Mouse (Mus musculus) kidney, adult 2 months (tissue): ENCODE measurements around the gene Tnni2. TPM values are rescaled to one million over a fixed set of nuclear protein-coding genes. Genes with fewer than 3 reads are reported as not detected.
A peak's percentile ranks its signal among the peaks of the same experiment; 100 is the strongest.

Source experiments
- DNase-seq: peaks from one replicate; pipeline ENCODE4 v3.0.0; 2021
- H3K27ac ChIP-seq: fragments of 200-500 bp; 2 replicates; pipeline ENCODE4 v1.5.1; 2012; ENCODE audit warnings: low read depth, low read length, control low read depth, inconsistent platforms; ENCODE audit not compliant: insufficient read depth
- H3K27me3 ChIP-seq: fragments of 200-500 bp; replicated peaks from 2 replicates; pipeline ENCODE4 v1.6.1; 2012; ENCODE audit warnings: mild to moderate bottlenecking, moderate library complexity, low read length, inconsistent platforms; ENCODE audit not compliant: control insufficient read depth, insufficient read depth
- H3K36me3 ChIP-seq: fragments of 200-500 bp; 2 replicates; pipeline ENCODE4 v1.6.1; 2012; ENCODE audit warnings: mild to moderate bottlenecking, moderate library complexity, low read length, inconsistent platforms; ENCODE audit not compliant: control insufficient read depth, insufficient read depth
- H3K4me1 ChIP-seq: fragments of 200-500 bp; 2 replicates; pipeline ENCODE4 v1.6.1; 2011; ENCODE audit warnings: low read length; ENCODE audit not compliant: control insufficient read depth, insufficient read depth
- H3K4me3 ChIP-seq: fragments of 200-500 bp; 2 replicates; pipeline ENCODE4 v1.5.1; 2011; ENCODE audit warnings: mild to moderate bottlenecking, low read depth, low read length, control low read depth; ENCODE audit not compliant: insufficient read depth
- CTCF ChIP-seq: fragments of 200-500 bp; conservative IDR thresholded peaks from 2 replicates; pipeline ENCODE4 v1.5.1; 2011; ENCODE audit warnings: low read depth, mild to moderate bottlenecking, control low read depth, low read length, moderate library complexity, mixed read lengths; ENCODE audit not compliant: insufficient read depth, insufficient read length
- POLR2A ChIP-seq: fragments of 200-500 bp; IDR thresholded peaks from one replicate; pipeline ENCODE4 v1.6.1; 2011; ENCODE audit warnings: low read depth, low read length, control low read depth
- WGBS: fragments of 180-500 bp; shearing (Covaris S2); methylation state at CpG from one replicate; pipeline ENCODE4 v1.1.7; 2018; 5-methylcytosine and 5-hydroxymethylcytosine counted together
- polyA plus RNA-seq: library from polyadenylated mRNA; depleted of rRNA; stranded (reverse); fragments of >200 nt; gene quantifications from 2 replicates; pipeline ENCODE4 v1.2.3, GENCODE M21; 2012

Gene Tnni2
- polyA plus RNA-seq, 1 experiment = 103 TPM

- 97% methylated on average over 2 of the region's 2 CpGs for WGBS
- H3K27ac ChIP-seq = no peak overlapping the region
- no peaks in the 10 kb centered on the region for H3K36me3 ChIP-seq
- H3K4me1 ChIP-seq = no peaks in the 10 kb centered on the region
- TF ChIP-seq CTCF (no peak), POLR2A (no peak)
- H3K4me3 ChIP-seq = no peak overlapping the region
- H3K27me3 ChIP-seq = no peaks in the 10 kb centered on the region
- no peak for DNase-seq
Measured at GRCm38 (mm10) chr7:142459299-142459691, 17.7 kb downstream of the Tnni2 start.

- no peaks in the 10 kb centered on the region for H3K4me1 ChIP-seq
- H3K4me3 ChIP-seq = 0 out of 2 replicates have a peak within 1 kb of the TSS, but pooled peaks have one; percentile 8
- 95% methylated on average over 7 of the region's 7 CpGs for WGBS
- no peaks in the 10 kb centered on the region for H3K27me3 ChIP-seq
- DNase-seq = no peak
- H3K36me3 ChIP-seq = no peaks in the 10 kb centered on the region
- H3K27ac ChIP-seq = no peak within 1 kb of the TSS
- TF ChIP-seq POLR2A = no peak
- no peak for TF ChIP-seq CTCF
Measured at GRCm38 (mm10) chr7:142460636-142461077, 19.0 kb downstream of the Tnni2 start, which contains the start of gene Lsp1. TSS of gene Lsp1 (plus strand) at chr7:142460809.

GRCm38 (mm10) chr7:142461446-142461845 lies 19.8 kb downstream of the Tnni2 start:
- Histone ChIP-seq H3K4me1 (no peaks in the 10 kb centered on the region), H3K27me3 (no peaks in the 10 kb centered on the region), H3K27ac (no peak overlapping the region), H3K4me3 (no peak overlapping the region), H3K36me3 (no peaks in the 10 kb centered on the region)
- DNase-seq = no peak
- 69% methylated on average over 2 of the region's 2 CpGs for WGBS
- TF ChIP-seq POLR2A = no peak
- TF ChIP-seq CTCF = no peak

DNA sequence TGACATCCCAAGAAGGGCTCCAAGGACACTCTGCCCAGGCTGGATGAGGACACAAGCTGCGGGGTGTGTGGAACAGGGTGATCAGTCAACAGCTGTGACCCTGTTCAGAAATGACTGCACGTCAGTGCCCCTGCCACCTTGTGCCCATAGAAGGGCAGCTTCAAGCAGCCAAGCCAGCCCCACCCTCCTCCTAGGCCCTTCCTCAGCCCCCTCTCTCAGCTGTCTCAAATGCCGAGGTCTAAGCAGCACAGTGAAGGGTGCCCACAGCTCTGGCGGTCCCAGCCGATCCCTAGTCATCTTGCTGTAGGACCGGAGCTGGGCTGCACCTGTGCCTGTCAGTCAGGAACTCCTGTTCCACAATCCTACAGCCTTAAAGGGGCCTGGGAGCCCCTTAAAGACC lies 20.6 kb downstream of the Tnni2 start:
- TF ChIP-seq POLR2A = no peak
- no peak for TF ChIP-seq CTCF
- Histone ChIP-seq H3K27ac (no peak overlapping the region), H3K4me1 (no peaks in the 10 kb centered on the region), H3K27me3 (no peaks in the 10 kb centered on the region), H3K36me3 (no peaks in the 10 kb centered on the region), H3K4me3 (no peak overlapping the region)
- no peak for DNase-seq
- 79% methylated on average over 6 of the region's 6 CpGs for WGBS

DNA sequence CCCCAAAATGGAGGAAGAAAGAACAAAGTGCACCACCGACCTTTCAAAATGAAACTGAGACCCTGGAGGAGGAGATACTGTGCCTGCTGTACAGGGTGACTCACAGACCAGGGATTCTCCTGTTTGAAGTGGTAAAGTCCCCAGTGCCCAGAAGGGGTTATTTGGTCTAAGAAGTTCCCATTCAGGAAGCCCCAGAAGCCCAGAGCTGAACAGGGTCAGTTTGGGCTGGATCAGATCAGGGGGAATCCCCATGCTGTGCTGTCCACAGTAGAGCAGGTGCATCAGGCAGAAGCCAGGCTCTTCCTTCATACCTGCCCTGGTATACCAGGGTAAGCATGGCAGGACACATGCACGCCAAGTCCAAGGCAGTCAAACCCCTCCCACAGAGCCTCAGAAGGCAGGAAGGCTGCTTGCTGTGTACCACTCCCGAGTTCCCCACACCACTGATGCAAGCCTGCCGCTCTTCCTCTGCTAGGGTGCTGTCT lies 21.0 kb downstream of the Tnni2 start:
- no peak overlapping the region for H3K4me3 ChIP-seq
- TF ChIP-seq CTCF = no peak
- TF ChIP-seq POLR2A = no peak
- DNase-seq = no peak
- H3K36me3 ChIP-seq = no peaks in the 10 kb centered on the region
- H3K27me3 ChIP-seq = no peaks in the 10 kb centered on the region
- WGBS = 72% methylated on average over 4 of the region's 4 CpGs
- no peaks in the 10 kb centered on the region for H3K4me1 ChIP-seq
- no peak overlapping the region for H3K27ac ChIP-seq

DNA sequence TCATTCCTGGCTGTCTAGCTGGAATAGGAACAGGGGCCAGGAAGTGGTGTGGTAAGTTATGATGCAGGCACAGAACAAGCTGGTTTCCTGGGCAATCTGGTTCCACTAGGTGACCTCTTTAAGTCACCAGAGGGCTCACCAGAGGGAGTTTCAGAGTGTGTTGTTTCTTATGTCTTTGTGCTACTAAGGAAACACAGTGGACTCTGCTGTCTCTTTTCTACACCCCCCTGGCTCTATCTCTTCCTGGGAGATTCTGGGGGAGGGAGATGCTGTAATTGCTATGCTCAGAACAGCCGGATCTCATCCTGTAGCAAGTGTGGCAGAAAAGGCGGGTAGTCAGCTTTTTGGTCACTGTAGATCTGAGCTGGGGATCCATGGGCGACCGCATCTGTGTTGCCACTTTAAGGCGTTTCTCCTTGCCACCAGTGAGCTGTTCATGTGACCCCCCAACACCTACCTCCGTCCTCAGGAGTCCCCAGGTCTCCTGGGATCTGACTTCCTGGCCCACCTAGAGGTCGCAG lies 28.6 kb downstream of the Tnni2 start:
- no peak for DNase-seq
- no peak overlapping the region for H3K27ac ChIP-seq
- no peaks in the 10 kb centered on the region for H3K27me3 ChIP-seq
- TF ChIP-seq CTCF = no peak
- TF ChIP-seq POLR2A = no peak
- no peaks in the 10 kb centered on the region for H3K4me1 ChIP-seq
- WGBS = 57% methylated on average over 7 of the region's 7 CpGs
- H3K4me3 ChIP-seq = no peak overlapping the region
- H3K36me3 ChIP-seq = no peaks in the 10 kb centered on the region

GRCm38 (mm10) chr7:142470808-142471413 lies 29.3 kb downstream of the Tnni2 start:
- Histone ChIP-seq H3K36me3 (no peaks in the 10 kb centered on the region), H3K4me3 (no peak overlapping the region), H3K27me3 (no peaks in the 10 kb centered on the region), H3K4me1 (no peaks in the 10 kb centered on the region), H3K27ac (no peak overlapping the region)
- DNase-seq = no peak
- TF ChIP-seq POLR2A = no peak
- TF ChIP-seq CTCF = no peak
- 13% methylated on average over 4 of the region's 4 CpGs for WGBS
